Mouse (Mus musculus) lung, embryonic 14.5 days (tissue): ENCODE results near the gene Ssu2. TPM values are rescaled to one million over a fixed set of nuclear protein-coding genes. Genes with fewer than 3 reads are reported as not detected.

Experiments
- ATAC-seq: fragments of 200-750 bp; cut with Nextera tagmentation; 2 replicates; pipeline ENCODE4 v1.8.0; 2017; ENCODE audit warnings: mild to moderate bottlenecking, moderate TSS enrichment, moderate library complexity; ENCODE audit not compliant: insufficient read depth
- DNase-seq: peaks from one replicate; pipeline ENCODE4 v3.0.0-alpha.2; 2015
- H3K27ac ChIP-seq: fragments of 300-500 bp; sonication (generic); 2 replicates; pipeline ENCODE4 v1.5.1; 2014; ENCODE audit warnings: low read depth, mild to moderate bottlenecking, moderate library complexity
- H3K27me3 ChIP-seq: fragments of 300-500 bp; sonication (generic); 2 replicates; pipeline ENCODE4 v1.6.1; 2014; ENCODE audit warnings: low read length, control low read depth; ENCODE audit not compliant: insufficient read depth
- H3K36me3 ChIP-seq: fragments of 300-500 bp; sonication (generic); 2 replicates; pipeline ENCODE4 v1.6.1; 2014; ENCODE audit warnings: control low read depth; ENCODE audit not compliant: insufficient read depth
- H3K4me1 ChIP-seq: fragments of 300-500 bp; sonication (generic); 2 replicates; pipeline ENCODE4 v1.6.1; 2014; ENCODE audit warnings: antibody characterized with exemption, control low read depth; ENCODE audit not compliant: insufficient read depth
- H3K4me2 ChIP-seq: fragments of 300-500 bp; sonication (generic); 2 replicates; pipeline ENCODE4 v1.6.1; 2014; ENCODE audit warnings: mild to moderate bottlenecking
- H3K4me3 ChIP-seq: fragments of 300-500 bp; sonication (generic); 2 replicates; pipeline ENCODE4 v1.5.1; 2014; ENCODE audit warnings: low read depth, low read length
- H3K9ac ChIP-seq: fragments of 300-500 bp; sonication (generic); 2 replicates; pipeline ENCODE4 v1.6.1; 2014
- H3K9me3 ChIP-seq: fragments of 300-500 bp; sonication (generic); 2 replicates; pipeline ENCODE4 v1.6.1; 2016; ENCODE audit warnings: low read depth, low read length, control low read depth
- CTCF ChIP-seq: IDR thresholded peaks from 2 replicates; pipeline ENCODE4 v1.5.1; 2016; ENCODE audit warnings: antibody characterized with exemption, low read depth
- WGBS: fragments of 180-500 bp; shearing (Covaris S2); extraction: QIAGEN DNeasy Blood & Tissue Kit; methylation state at CpG from one replicate; pipeline ENCODE4 v1.1.7; 2014; 5-methylcytosine and 5-hydroxymethylcytosine counted together
- polyA plus RNA-seq: library from polyadenylated mRNA; unstranded; fragments of >200 nt; fragmentation: Nextera tagmentation; extraction: Ambion mirVana; gene quantifications from 2 replicates; pipeline ENCODE4 v1.2.1, GENCODE M21; 2014

The Ssu2 gene
- polyA plus RNA-seq, 1 experiment from 2014 or later = 2.4 TPM

GRCm38 (mm10) chr6:112397351-112397750 is 9.5 kb upstream of the Ssu2 start:
- Histone ChIP-seq H3K4me3 (no peak overlapping the region), H3K9ac (no peak overlapping the region), H3K27ac (no peak overlapping the region), H3K36me3 (no peaks in the 10 kb centered on the region), H3K27me3 (no peaks in the 10 kb centered on the region), H3K9me3 (no peaks in the 10 kb centered on the region), H3K4me2 (no peak overlapping the region), H3K4me1 (no peaks in the 10 kb centered on the region)
- TF ChIP-seq CTCF = no peak
- ATAC-seq (no peak), DNase-seq (no peak)
- 73% methylated on average over 3 of the region's 3 CpGs for WGBS

DNA sequence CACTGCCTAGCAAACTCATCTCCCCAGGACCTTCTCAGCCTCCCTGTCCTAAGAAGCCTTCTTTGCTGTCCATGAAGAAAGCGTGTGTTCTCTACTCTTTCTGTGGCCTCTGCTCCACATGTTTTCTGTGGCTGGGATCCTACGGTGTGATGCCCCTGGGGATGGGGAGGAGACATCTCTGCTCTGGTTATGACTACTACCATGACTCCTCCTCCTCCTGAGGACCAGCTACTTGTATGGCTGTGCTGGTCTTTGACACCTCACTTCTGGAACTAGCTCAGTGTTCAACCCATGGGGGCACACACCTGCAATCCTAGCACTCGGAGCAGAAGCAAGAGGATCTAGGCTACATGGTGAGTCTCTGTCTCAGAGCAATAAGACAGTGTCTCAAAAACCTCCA is 8.5 kb upstream of the Ssu2 start:
- no peak overlapping the region for H3K4me3 ChIP-seq
- no peak overlapping the region for H3K9ac ChIP-seq
- no peak for ATAC-seq
- no peaks in the 10 kb centered on the region for H3K9me3 ChIP-seq
- TF ChIP-seq CTCF = no peak
- no peak overlapping the region for H3K4me2 ChIP-seq
- 81% methylated on average over 3 of the region's 3 CpGs for WGBS
- H3K27ac ChIP-seq = no peak overlapping the region
- no peaks in the 10 kb centered on the region for H3K36me3 ChIP-seq
- no peak for DNase-seq
- no peaks in the 10 kb centered on the region for H3K4me1 ChIP-seq
- H3K27me3 ChIP-seq = no peaks in the 10 kb centered on the region

- H3K4me1 ChIP-seq = peaks cover 3% of the 10 kb centered on the region; the same call in 1 of the 2 replicates
- no peaks in the 10 kb centered on the region for H3K27me3 ChIP-seq
- no peak overlapping the region for H3K9ac ChIP-seq
- H3K9me3 ChIP-seq = no peaks in the 10 kb centered on the region
- no peak overlapping the region for H3K4me3 ChIP-seq
- H3K36me3 ChIP-seq = no peaks in the 10 kb centered on the region
- 77% methylated on average over 3 of the region's 3 CpGs for WGBS
- H3K4me2 ChIP-seq = no peak overlapping the region
- ATAC-seq = no peak
- H3K27ac ChIP-seq = no peak overlapping the region
- TF ChIP-seq CTCF = no peak
- no peak for DNase-seq
Observed at GRCm38 (mm10) chr6:112388385-112388784, 562 bp upstream of the Ssu2 start.

DNA sequence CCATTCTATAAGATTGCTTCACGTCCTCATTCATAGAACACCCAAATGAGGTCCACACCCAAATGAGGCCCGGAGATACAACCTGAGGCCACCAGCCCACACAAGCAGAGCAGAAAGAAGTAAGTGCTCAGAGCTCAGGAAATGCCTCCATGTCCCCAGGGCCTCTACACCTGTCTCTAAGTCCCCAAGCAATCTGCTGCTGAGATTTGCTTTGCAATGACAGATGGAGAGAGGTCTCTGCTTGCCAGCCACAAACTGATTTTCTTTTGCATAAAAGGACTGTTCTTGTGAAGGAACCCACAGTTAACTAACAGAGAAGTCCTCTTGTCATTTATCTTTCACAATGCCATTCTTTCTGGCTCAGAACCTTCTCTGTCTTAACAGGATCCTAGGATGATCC is 1.6 kb downstream of the Ssu2 start:
- no peak for ATAC-seq
- WGBS = 66% methylated on average over 2 of the region's 2 CpGs
- peaks cover 5% of the 10 kb centered on the region; the same call in 1 of the 2 replicates for H3K4me1 ChIP-seq
- no peaks in the 10 kb centered on the region for H3K9me3 ChIP-seq
- H3K9ac ChIP-seq = no peak overlapping the region
- no peaks in the 10 kb centered on the region for H3K36me3 ChIP-seq
- H3K27me3 ChIP-seq = no peaks in the 10 kb centered on the region
- no peak for TF ChIP-seq CTCF
- no peak overlapping the region for H3K4me3 ChIP-seq
- H3K27ac ChIP-seq = no peak overlapping the region
- no peak for DNase-seq
- H3K4me2 ChIP-seq = no peak overlapping the region

DNA sequence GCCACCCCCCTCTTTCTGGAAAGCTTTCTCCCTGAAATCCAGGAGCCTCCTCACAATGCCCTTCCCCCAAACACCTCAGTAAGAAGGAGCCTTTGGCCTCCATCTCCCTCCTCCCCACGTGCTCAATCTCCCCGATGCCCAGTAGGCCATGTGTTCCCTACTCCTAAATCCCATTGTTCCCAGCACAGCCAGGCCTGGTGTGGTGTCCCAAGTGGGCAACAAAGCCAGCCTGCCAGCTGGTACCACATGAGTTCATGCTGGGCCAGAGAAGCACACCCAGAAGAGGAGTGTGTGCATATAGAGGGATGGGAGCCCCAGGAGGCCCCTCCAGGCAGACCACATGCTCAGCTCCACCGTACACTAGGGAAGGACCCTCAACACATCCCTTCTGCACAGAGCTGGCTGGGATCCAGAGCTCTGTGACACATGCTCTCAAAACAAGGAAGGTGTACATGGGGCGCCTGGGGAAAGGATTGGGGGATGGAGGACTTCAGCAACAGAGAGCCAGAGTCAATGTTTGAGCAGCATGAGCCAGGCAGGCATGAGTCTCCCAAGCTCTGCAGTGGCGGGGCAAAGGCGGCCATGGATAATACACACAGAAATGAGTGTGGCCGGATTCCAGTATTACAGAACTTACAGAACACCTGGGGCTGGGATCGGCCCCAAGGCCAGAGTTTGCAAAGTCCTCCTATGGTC is 4.7 kb downstream of the Ssu2 start:
- no peak overlapping the region for H3K9ac ChIP-seq
- 53% methylated on average over 8 of the region's 8 CpGs for WGBS
- H3K27ac ChIP-seq = no peak overlapping the region
- H3K4me1 ChIP-seq = peaks cover 5% of the 10 kb centered on the region; the same call in 1 of the 2 replicates
- H3K4me3 ChIP-seq = no peak overlapping the region
- TF ChIP-seq CTCF = no peak
- ATAC-seq (peak; percentile 79), DNase-seq (peak; percentile 51)
- H3K4me2 ChIP-seq = no peak overlapping the region
- H3K36me3 ChIP-seq = no peaks in the 10 kb centered on the region
- no peaks in the 10 kb centered on the region for H3K27me3 ChIP-seq
- H3K9me3 ChIP-seq = no peaks in the 10 kb centered on the region

DNA sequence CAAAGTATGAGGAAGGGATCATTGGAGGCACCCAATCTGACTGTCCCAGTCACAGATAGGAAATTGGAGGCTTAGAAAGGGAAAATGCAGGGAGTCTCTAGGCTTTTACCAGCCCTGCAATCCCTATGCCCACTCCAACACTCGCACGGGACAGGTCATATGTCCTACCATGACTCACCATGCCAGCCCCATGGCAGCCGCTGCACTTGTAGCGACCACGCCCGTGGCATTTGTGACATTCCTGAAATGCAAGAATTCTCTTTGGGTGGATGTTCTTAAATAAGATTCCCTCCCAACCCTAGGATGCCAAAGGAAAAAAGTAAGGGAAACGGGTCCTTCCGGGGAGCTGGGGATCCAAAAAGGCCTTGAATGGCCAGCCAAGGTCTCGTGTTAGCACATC is 8.8 kb downstream of the Ssu2 start:
- H3K4me2 ChIP-seq = no peak overlapping the region
- no peaks in the 10 kb centered on the region for H3K36me3 ChIP-seq
- H3K4me3 ChIP-seq = no peak overlapping the region
- no peak overlapping the region for H3K9ac ChIP-seq
- peaks cover 5% of the 10 kb centered on the region; the same call in 1 of the 2 replicates for H3K4me1 ChIP-seq
- H3K9me3 ChIP-seq = no peaks in the 10 kb centered on the region
- ATAC-seq (no peak), DNase-seq (no peak)
- H3K27me3 ChIP-seq = no peaks in the 10 kb centered on the region
- TF ChIP-seq CTCF = no peak
- H3K27ac ChIP-seq = no peak overlapping the region
- 84% methylated on average over 9 of the region's 9 CpGs for WGBS

DNA sequence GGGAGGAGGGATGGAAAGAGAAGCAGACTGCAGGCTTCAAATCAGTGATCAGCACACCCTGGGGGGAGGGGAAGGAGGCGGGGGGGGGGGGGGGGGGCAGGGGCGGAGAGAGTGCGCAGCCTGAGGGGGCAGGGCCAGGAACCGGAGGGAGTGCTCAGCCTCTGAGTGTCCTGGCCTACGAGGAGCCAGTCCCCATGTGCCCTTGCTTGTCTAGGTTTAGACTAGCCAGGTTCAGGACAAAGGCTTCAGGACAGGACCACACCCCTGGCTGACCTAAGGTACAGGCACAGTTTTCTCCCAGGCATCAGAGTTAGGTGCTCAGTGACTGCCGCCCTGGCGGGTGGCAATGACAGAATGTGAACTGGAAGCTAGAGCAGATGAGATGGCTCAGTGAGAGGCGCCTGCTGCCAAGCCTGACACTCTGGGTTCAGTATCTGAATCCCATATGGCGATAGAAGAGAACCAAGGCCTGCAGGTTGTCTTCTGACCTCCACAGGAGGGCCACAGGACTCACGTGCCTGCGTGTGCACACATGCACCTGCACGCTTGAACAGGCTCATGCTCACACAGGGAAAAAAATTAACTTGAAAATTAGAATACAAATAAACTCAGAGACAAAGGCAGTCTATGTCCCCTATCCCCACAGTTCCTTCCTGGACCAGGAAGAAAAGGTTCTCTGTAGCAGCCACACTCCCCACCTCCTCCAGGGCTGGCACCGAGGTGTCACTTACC is 12.0 kb downstream of the Ssu2 start:
- WGBS = 53% methylated on average over 11 of the region's 13 CpGs
- no peak overlapping the region for H3K27ac ChIP-seq

More for the DNA sequence above, 12.0 kb downstream of the Ssu2 start:
- DNase-seq (no peak), ATAC-seq (peak; percentile 35; the same call in 1 of the 2 replicates)
- Histone ChIP-seq H3K4me2 (no peak overlapping the region), H3K4me1 (no peaks in the 10 kb centered on the region), H3K27me3 (no peaks in the 10 kb centered on the region), H3K4me3 (no peak overlapping the region), H3K9ac (no peak overlapping the region), H3K9me3 (no peaks in the 10 kb centered on the region), H3K36me3 (no peaks in the 10 kb centered on the region)
- TF ChIP-seq CTCF = no peak
